Mouse (Mus musculus) Patski (cell line): ENCODE results near the gene 1600014C23Rik. TPM values are rescaled to one million over a fixed set of nuclear protein-coding genes. Genes with fewer than 3 reads are reported as not detected.

Experiments
- ATAC-seq: fragments of 100-300 bp; one replicate; pipeline ENCODE4 v1.8.0; 2021
- CTCF ChIA-PET: fragments of 350-600 bp; sonication (Branson Sonifier 250); formaldehyde crosslinking; loops from one replicate; lab custom pipeline; 2022; ENCODE audit warnings: inconsistent platforms; lab: Charles Lee
- POLR2A ChIA-PET: fragments of 350-600 bp; sonication (Branson Sonifier 250); formaldehyde crosslinking; loops from one replicate; lab custom pipeline; 2022; ENCODE audit warnings: antibody characterized with exemption, inconsistent platforms; lab: Charles Lee
- DNase-seq: peaks from one replicate; pipeline ENCODE4 v3.0.0-alpha.2; 2011; ENCODE audit warnings: low read depth, low spot score
- H3K27me3 ChIP-seq: fragments of 371-371 bp; one replicate; pipeline ENCODE4 v1.5.1; 2021
- CTCF ChIP-seq: fragments of 100-300 bp; IDR thresholded peaks from one replicate; pipeline ENCODE4 v1.5.1; 2021
- in situ Hi-C: fragments of 300-500 bp; cut with MboI; formaldehyde crosslinking; loops from 3 replicates; pipeline ENCODE4 v1.11.1; 2018; ENCODE audit warnings: low pct_unique_long_range_greater_than_20kb, mixed read lengths
- polyA plus RNA-seq: library from polyadenylated mRNA; unstranded; gene quantifications from one replicate; pipeline ENCODE4 v1.2.3, GENCODE M21; 2021

Gene 1600014C23Rik
- polyA plus RNA-seq, result not detected

DNA sequence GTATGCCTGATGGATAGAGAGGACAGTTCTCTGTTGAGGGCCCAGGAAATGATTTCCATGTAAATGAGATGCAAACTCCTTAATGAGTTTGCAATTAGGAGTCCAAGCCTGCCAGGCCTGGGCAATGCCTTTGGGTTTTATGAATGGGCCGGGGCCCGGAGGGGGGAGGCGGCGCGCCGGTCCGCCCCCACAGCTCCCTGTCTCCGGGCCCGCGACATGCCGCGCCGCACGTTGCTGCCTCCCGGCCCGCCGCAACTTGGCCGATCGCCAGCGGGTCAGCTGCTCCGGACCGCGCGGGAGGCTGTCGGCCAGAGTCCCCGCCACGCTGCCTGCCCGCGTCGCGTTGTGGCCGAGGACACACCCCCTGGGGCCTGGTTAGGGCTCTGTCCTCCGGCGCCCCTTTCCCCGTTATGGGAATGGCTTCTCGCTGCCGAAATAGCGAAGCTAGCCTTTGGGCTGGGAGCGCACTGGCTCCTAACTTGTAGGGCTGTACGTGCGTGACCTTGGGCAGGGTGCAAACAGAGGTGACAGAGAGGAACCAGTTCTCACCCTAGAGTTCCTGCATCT lies at the start of gene 1600014C23Rik:
Gene 1600014C23Rik, minus strand, starts transcription at position 110 of the 567 bp plus-strand sequence.
- no peak for ATAC-seq
- TF ChIP-seq CTCF, result no peak
- peaks cover 6% of the 10 kb centered on the region for H3K27me3 ChIP-seq
- POLR2A ChIA-PET, result interaction anchor here (2.3 kb wide), 1 partner anchor 298 kb away, joined by 18 read pairs; the partner anchor contains the start of gene Vegfa
- in situ Hi-C loops, result loop anchor here (5.0 kb wide), 1 partner anchor 298 kb away; the partner anchor contains the start of gene Vegfa
- DNase-seq, result no peak
- CTCF ChIA-PET, result interaction anchor here (1.4 to 3.1 kb wide), 3 partner anchors 9 to 308 kb away, joined by 5 to 40 read pairs (median 6); partner anchors contain the start of gene Vegfa

DNA sequence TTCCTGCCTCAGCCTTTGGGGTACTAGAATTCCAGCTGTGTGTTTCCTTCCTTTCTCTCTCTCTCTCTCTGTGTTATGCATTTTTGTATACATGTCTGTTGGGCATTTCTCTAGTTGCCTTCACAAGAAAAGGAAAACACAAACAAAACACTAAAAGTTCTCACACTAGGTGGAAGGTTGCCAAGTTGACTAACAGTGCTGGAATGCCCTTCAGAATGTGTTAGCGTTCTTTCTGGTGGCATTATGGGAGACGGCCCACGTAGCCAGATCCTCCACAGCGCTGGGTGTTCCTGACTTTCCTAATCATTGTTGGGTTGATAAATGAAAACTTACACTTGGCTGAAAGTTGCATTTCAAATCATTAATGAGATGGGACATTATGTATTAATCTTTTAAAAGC lies 44.8 kb upstream of the 1600014C23Rik start:
- ChIA-PET CTCF (no interaction called here), POLR2A (interaction anchor here (0.5 kb wide), 1 partner anchor 544 kb away, joined by 3 read pairs; no protein-coding TSS in a partner anchor)
- ATAC-seq, result no peak
- TF ChIP-seq CTCF, result no peak
- no peak for DNase-seq
- in situ Hi-C loops, result no loop called here
- H3K27me3 ChIP-seq, result no peaks in the 10 kb centered on the region

DNA sequence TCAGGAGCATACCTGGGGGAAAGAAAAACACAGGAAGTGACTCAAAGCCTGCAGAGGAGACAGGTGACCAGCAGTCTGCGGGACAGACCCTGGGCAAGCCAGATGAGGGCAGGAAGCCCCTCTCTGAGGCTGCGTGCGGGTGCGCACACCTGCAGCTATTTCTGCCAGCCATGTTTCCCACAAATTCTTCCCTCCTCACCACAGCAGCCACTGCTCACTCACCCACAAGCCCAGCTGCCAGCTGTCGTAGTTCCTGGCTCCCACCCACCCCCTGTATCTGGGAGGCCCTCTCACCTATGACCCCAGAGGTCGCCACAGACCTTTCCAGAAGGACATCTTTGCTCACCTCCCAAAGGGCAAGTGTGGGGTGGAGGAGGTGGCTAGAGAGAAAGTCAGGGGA lies 43.8 kb upstream of the 1600014C23Rik start:
- H3K27me3 ChIP-seq, result no peaks in the 10 kb centered on the region
- DNase-seq (no peak), ATAC-seq (no peak)
- no peak for TF ChIP-seq CTCF
- POLR2A ChIA-PET, result interaction anchor here (0.9 kb wide), 1 partner anchor 12 kb away, joined by 3 read pairs; no protein-coding TSS in a partner anchor
- CTCF ChIA-PET, result interaction anchor here (1.3 kb wide), 1 partner anchor 119 kb away, joined by 3 read pairs; no protein-coding TSS in a partner anchor
- in situ Hi-C loops, result no loop called here

DNA sequence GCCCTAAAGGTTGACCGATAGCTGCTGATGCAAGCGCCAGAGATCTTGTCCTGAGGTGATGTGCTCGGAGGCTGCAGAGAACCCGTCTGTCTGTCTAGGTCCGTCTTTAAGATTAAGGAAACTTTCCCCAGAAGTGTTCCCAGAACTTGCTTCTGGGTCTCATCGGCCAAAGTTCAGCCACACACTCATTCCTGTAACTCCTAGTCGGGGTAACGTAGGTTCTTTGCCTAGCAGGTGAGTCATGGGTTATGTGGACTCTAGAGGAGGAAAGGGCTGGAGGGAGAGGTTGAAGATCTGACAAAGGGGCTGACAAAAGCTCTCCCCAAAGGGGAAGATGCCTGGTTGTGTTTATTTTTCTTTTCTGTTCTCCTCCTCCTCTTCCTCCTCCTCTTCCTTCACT lies 42.5 kb upstream of the 1600014C23Rik start:
- ATAC-seq, result no peak
- in situ Hi-C loops, result no loop called here
- ChIA-PET CTCF (interaction anchor here (1.3 to 1.8 kb wide), 4 partner anchors 16 to 121 kb away, joined by 3 to 6 read pairs (median 4); no protein-coding TSS in a partner anchor), POLR2A (no interaction called here)
- TF ChIP-seq CTCF, result no peak
- no peak for DNase-seq
- H3K27me3 ChIP-seq, result no peaks in the 10 kb centered on the region

DNA sequence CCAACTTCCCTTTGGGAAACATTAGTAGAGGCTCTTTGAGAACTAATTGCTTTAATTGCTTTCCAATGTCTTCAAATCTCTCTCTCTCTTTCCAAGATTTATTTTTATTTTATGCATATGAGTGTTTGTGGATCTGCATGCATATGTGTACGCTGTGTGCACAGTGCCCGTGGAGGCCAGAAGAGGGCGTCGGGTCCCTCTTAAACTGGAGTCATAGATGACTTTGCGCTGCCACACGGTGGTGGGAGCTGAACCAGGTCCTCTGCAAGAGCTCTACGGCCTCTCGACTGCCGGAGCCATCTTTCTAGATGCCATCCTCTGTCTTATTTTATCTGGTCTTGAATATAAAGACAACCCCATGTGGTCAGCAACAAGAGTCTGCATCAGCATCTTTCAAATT lies 41.8 kb upstream of the 1600014C23Rik start:
- ATAC-seq (no peak), DNase-seq (no peak)
- no peaks in the 10 kb centered on the region for H3K27me3 ChIP-seq
- ChIA-PET CTCF (interaction anchor here (1.4 to 1.8 kb wide), 2 partner anchors 15 to 21 kb away, joined by 4 to 6 read pairs; no protein-coding TSS in a partner anchor), POLR2A (interaction anchor here (0.5 kb wide), 1 partner anchor 12 kb away, joined by 4 read pairs; no protein-coding TSS in a partner anchor)
- in situ Hi-C loops, result no loop called here
- TF ChIP-seq CTCF, result no peak

DNA sequence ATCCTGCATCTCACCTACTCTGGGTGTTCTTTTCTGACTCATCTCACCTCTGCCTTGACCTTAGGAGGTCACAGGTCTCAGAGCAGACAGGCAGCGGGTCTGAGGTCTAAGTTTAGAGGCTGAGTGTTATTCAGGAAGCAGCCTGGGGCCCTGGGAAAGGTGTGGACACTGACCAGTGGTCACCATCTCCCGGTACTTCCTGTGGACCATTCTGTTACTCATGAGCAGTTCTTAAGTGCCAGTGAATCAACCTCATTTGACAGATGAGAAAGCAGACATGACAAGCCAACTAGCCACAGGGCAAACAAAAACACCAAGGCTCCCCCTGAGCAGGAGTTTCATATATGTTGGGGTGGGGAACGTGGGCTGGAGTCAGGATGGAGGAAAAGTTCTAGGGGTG lies 38.9 kb upstream of the 1600014C23Rik start:
- DNase-seq (no peak), ATAC-seq (no peak)
- ChIA-PET CTCF (interaction anchor here (1.8 kb wide), 1 partner anchor 37 kb away, joined by 4 read pairs; no protein-coding TSS in a partner anchor), POLR2A (interaction anchor here (1.3 kb wide), 1 partner anchor 24 kb away, joined by 3 read pairs; no protein-coding TSS in a partner anchor)
- TF ChIP-seq CTCF, result no peak
- in situ Hi-C loops, result no loop called here
- no peaks in the 10 kb centered on the region for H3K27me3 ChIP-seq

DNA sequence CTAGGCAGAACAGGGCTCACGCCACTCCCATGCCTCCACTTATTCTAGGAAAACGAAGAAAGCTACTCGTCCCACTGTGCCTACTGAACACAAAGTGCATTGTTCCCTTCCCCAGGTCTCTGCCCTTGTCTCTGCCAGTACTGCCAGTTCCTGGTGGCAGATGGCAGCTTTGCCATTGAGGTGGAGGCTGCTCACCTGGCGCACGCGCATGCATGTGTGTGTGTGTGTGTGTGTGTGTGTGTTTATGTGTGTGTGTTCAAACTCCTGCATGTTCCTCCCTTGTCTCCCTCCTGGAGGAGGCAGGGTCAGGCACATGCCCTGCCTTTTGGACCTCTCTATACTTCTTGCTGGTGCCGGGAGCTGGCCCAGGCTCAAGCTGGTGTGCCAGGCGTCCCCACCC lies 38.5 kb upstream of the 1600014C23Rik start:
- no peak for DNase-seq
- ATAC-seq, result no peak
- H3K27me3 ChIP-seq, result no peaks in the 10 kb centered on the region
- in situ Hi-C loops, result no loop called here
- ChIA-PET CTCF (interaction anchor here (1.8 kb wide), 1 partner anchor 36 kb away, joined by 4 read pairs; no protein-coding TSS in a partner anchor), POLR2A (interaction anchor here (1.3 kb wide), 1 partner anchor 23 kb away, joined by 3 read pairs; no protein-coding TSS in a partner anchor)
- TF ChIP-seq CTCF, result no peak

DNA sequence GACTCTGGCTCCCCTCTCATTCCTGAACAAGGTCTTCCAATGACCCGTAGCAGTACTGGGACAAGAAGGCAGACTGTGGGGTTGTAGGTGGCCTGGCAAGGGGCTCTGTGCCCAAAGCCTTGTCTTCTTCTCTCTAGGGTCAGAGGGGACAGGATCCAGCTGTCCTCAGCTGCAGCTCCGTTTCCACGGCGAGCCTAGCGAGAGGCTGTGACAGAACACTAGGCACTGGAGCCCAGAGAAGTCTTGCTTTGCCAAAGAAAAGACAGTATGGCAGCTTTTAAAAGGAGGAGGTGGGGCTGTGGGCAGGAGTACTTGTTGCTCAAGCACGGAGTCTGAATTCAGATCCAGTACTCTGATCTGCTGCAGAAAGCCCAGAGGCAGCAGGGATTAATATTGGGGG lies 36.8 kb upstream of the 1600014C23Rik start:
- DNase-seq, result no peak
- CTCF ChIA-PET, result no interaction called here
- in situ Hi-C loops, result no loop called here
- no peak for ATAC-seq
- TF ChIP-seq CTCF, result no peak
- POLR2A ChIA-PET, result no interaction called here
- H3K27me3 ChIP-seq, result no peaks in the 10 kb centered on the region

DNA sequence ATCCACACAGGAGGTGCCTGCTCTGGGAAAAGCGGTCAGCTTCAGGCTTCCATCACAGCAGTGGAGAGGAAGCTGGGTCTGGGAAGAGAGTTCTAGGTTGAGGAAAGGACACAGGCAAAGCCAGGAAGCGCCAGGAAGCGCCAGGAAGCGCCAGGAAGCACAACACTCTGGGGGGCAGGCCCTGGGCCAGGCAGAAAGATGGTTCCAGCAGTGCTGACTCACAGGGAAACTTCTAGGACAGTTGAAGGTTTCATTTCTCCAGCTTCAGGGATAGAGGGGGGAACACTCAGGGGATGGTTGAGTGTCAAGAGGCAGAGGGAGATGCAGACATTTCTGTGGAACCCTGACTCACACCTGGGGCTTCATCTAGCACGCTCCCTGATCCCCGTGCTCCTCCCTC lies 36.2 kb upstream of the 1600014C23Rik start:
- ATAC-seq, result no peak
- DNase-seq, result no peak
- ChIA-PET CTCF (interaction anchor here (1.0 kb wide), 1 partner anchor 17 kb away, joined by 3 read pairs; no protein-coding TSS in a partner anchor), POLR2A (interaction anchor here (0.6 kb wide), 1 partner anchor 1243 kb away, joined by 3 read pairs; no protein-coding TSS in a partner anchor)
- no peak for TF ChIP-seq CTCF
- no peaks in the 10 kb centered on the region for H3K27me3 ChIP-seq
- in situ Hi-C loops, result no loop called here

DNA sequence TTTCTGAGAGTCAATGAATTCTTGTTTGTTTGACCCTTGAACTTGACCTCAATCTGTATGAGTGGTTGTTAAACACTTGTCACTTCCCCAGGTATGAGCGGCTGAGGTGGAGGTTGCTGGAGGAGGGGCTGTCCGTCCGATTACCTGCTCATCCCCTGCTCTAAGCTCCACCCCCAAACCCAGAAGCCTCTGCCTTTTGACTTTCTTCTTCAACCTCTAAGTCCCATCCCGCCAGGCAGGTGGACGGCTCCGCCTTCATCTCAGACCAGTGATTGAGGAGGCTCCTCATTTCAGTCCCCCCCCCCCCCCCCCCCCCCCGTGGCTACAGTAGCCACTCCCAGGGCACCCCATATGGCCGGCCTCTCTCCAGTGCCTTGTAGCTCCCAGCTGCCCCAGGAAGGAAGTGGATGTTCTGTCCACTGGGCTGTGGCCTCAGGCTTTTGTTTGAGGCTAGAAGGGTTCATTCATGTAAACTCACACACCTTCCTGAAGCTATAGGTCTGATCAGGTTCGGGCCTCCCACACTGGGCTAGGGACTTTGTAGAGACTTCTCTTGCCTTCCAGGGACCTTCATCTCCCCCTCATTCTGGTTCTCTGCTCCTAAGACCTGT lies 34.0 kb upstream of the 1600014C23Rik start:
- no peaks in the 10 kb centered on the region for H3K27me3 ChIP-seq
- DNase-seq (no peak), ATAC-seq (no peak)
- in situ Hi-C loops, result no loop called here
- POLR2A ChIA-PET, result interaction anchor here (0.6 kb wide), 1 partner anchor 243 kb away, joined by 3 read pairs; no protein-coding TSS in a partner anchor
- CTCF ChIA-PET, result interaction anchor here (1.0 to 1.5 kb wide), 3 partner anchors 21 to 127 kb away, joined by 3 read pairs; no protein-coding TSS in a partner anchor
- TF ChIP-seq CTCF, result no peak
